Mouse (Mus musculus) kidney, embryonic 14.5 days (tissue): ENCODE data around the gene Lrpprc. TPM values are rescaled to one million over a fixed set of nuclear protein-coding genes. Genes with fewer than 3 reads are reported as not detected.

Experiments
- ATAC-seq: fragments of 200-750 bp; cut with Nextera tagmentation; 2 replicates; pipeline ENCODE4 v1.8.0; 2017; ENCODE audit warnings: moderate number of reproducible peaks, mild to moderate bottlenecking, moderate TSS enrichment, moderate library complexity; ENCODE audit not compliant: low FRiP score, low TSS enrichment
- H3K27ac ChIP-seq: fragments of 300-500 bp; sonication (generic); 2 replicates; pipeline ENCODE4 v1.5.1; 2014; ENCODE audit warnings: low read depth, mild to moderate bottlenecking, low read length, moderate library complexity, mixed read lengths
- H3K27me3 ChIP-seq: fragments of 300-500 bp; sonication (generic); 2 replicates; pipeline ENCODE4 v1.6.1; 2014; ENCODE audit warnings: mild to moderate bottlenecking, low read length; ENCODE audit not compliant: control insufficient read depth, insufficient read depth
- H3K36me3 ChIP-seq: fragments of 300-500 bp; sonication (generic); 2 replicates; pipeline ENCODE4 v1.6.1; 2014; ENCODE audit warnings: low read length, mixed read lengths; ENCODE audit not compliant: control insufficient read depth, insufficient read depth
- H3K4me1 ChIP-seq: fragments of 300-500 bp; sonication (generic); 2 replicates; pipeline ENCODE4 v1.6.1; 2014; ENCODE audit warnings: low read length, mixed read lengths; ENCODE audit not compliant: control insufficient read depth, insufficient read depth
- H3K4me2 ChIP-seq: fragments of 300-500 bp; sonication (generic); replicated peaks from 2 replicates; pipeline ENCODE4 v1.6.1; 2014; ENCODE audit warnings: low read depth, mild to moderate bottlenecking, low read length
- H3K4me3 ChIP-seq: fragments of 300-500 bp; sonication (generic); 2 replicates; pipeline ENCODE4 v1.5.1; 2014; ENCODE audit warnings: mild to moderate bottlenecking, low read length
- H3K9ac ChIP-seq: fragments of 300-500 bp; sonication (generic); 2 replicates; pipeline ENCODE4 v1.6.1; 2014; ENCODE audit warnings: low read depth, mild to moderate bottlenecking, low read length, moderate library complexity
- H3K9me3 ChIP-seq: fragments of 300-500 bp; sonication (generic); 2 replicates; pipeline ENCODE4 v1.6.1; 2016; ENCODE audit warnings: low read length; ENCODE audit not compliant: control insufficient read depth
- WGBS: fragments of 180-500 bp; shearing (Covaris S2); extraction: QIAGEN DNeasy Blood & Tissue Kit; methylation state at CpG from one replicate; pipeline ENCODE4 v1.1.7; 2014; 5-methylcytosine and 5-hydroxymethylcytosine counted together
- polyA plus RNA-seq: library from polyadenylated mRNA; unstranded; fragments of >200 nt; fragmentation: Nextera tagmentation; extraction: Ambion mirVana; gene quantifications from 2 replicates; pipeline ENCODE4 v1.2.1, GENCODE M21; 2014

Lrpprc gene
- polyA plus RNA-seq, 1 experiment from 2014 or later: 64.7 TPM

DNA sequence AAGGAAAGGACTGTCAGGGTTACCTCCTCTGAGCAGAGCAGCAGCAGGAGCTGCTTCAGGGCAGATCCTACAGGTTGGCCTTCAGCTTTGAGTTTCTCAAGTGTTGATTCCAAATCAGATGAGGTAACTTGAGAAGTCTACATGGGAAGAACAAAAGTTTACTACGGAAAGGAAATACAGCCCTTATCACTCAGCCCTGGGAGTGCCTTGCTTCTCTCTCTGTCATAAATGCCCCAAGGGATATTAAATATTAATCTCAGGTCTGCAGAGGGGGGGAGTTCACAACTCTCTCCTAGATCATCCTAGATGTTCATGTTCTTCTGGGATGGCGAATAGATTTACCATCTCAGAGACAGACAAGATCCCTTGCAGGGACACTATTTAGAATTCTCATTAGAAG is 38.3 kb downstream of the Lrpprc start:
- 70% methylated on average over 2 of the region's 2 CpGs for WGBS

DNA sequence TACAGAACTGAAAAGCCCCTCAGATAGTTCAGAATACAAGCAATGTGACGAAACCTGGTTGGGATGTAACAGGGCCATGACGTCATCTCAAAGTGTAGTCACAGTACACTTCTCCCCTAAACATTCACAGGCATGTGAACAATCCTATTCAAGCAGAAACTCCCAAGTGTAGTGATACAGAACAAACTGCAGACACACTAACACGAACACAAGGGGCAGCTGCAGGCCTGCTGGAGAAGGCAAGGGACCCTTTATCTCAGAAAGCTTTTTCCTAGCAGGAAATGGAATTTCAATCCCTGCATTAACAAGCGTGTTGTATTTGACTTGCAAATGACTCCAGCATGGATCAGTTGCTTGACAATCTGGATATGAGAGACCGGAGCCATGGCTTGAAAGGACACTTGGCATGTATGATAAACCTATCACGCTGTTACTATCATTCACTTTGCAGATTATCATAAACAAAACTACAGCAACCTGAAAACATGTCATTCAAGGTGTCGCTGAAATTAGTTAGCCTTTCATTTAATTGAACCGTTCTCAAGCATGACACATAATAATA is 38.9 kb downstream of the Lrpprc start:
- no peak overlapping the region for H3K9ac ChIP-seq
- H3K4me3 ChIP-seq: no peak overlapping the region
- H3K27me3 ChIP-seq: no peaks in the 10 kb centered on the region
- peaks cover 21% of the 10 kb centered on the region; the same call in 1 of the 2 replicates for H3K36me3 ChIP-seq
- ATAC-seq: no peak
- no peaks in the 10 kb centered on the region for H3K9me3 ChIP-seq
- no peak overlapping the region for H3K27ac ChIP-seq
- H3K4me1 ChIP-seq: peaks cover 8% of the 10 kb centered on the region; the same call in 1 of the 2 replicates
- H3K4me2 ChIP-seq: no peak overlapping the region
- WGBS: 72% methylated on average over 8 of the region's 8 CpGs

More for the DNA sequence above, 38.3 kb downstream of the Lrpprc start:
- ATAC-seq: no peak
- peaks cover 21% of the 10 kb centered on the region; the same call in 1 of the 2 replicates for H3K36me3 ChIP-seq
- H3K4me3 ChIP-seq: no peak overlapping the region
- no peak overlapping the region for H3K27ac ChIP-seq
- peaks cover 8% of the 10 kb centered on the region; the same call in 1 of the 2 replicates for H3K4me1 ChIP-seq
- no peak overlapping the region for H3K9ac ChIP-seq
- H3K9me3 ChIP-seq: no peaks in the 10 kb centered on the region
- H3K27me3 ChIP-seq: no peaks in the 10 kb centered on the region
- no peak overlapping the region for H3K4me2 ChIP-seq

DNA sequence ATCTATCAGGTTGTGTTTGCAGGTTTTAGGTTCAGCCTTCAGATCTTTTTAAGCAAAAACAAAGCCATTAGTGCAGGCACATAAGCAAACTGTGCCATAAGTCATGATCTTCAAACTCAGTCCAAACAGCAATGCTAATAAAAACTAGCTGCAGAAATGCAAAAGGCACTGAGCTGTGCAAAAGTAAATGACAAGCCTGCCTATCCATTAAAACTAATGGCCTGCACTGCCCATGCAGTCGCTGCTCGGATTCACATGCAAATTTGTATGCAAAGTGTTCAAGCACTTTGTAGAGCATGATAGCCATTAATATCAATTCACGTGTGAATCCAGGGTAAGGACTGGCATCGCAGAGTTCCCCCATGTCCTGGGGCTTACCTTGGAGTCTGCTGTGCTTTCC is 40.5 kb downstream of the Lrpprc start:
- Histone ChIP-seq H3K9ac (no peak overlapping the region), H3K9me3 (no peaks in the 10 kb centered on the region), H3K4me3 (no peak overlapping the region), H3K27ac (no peak overlapping the region), H3K4me1 (peaks cover 8% of the 10 kb centered on the region; the same call in 1 of the 2 replicates), H3K4me2 (no peak overlapping the region), H3K36me3 (peaks cover 21% of the 10 kb centered on the region; the same call in 1 of the 2 replicates), H3K27me3 (no peaks in the 10 kb centered on the region)
- no peak for ATAC-seq
- WGBS: 39% methylated on average over 4 of the region's 4 CpGs

- Histone ChIP-seq H3K27ac (no peak overlapping the region), H3K9ac (no peak overlapping the region), H3K4me1 (peaks cover 8% of the 10 kb centered on the region; the same call in 1 of the 2 replicates), H3K27me3 (no peaks in the 10 kb centered on the region), H3K4me2 (no peak overlapping the region), H3K9me3 (no peaks in the 10 kb centered on the region), H3K4me3 (no peak overlapping the region), H3K36me3 (peaks cover 21% of the 10 kb centered on the region; the same call in 1 of the 2 replicates)
- ATAC-seq: no peak
- 53% methylated on average over 8 of the region's 8 CpGs for WGBS
These were observed 41.3 kb downstream of the Lrpprc start for GRCm38 (mm10) chr17:84749297-84749696.

DNA sequence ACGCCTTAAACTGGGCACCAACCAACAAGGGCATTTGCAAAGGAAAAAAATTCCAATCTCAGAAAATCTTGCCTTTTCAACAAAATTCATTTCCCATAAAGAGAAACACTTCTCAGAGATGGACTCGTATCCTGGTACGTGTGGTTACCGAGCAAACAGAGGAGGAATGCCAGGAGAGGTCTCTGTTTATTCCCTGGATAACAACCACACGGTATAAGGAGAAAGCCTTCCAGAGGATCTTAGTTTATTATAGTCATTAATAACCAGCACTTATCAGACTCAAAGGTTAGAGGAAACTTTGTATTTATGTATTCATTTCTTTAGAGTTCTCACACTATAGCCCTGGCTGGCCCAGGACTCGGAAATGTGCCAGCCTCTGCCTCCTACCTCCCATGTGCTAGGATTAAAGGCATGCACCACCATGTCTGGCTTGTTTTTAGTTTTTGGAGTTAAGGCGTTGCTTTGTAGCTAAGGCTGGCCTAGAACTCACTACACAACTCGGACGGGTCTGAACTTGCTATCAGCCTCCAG is 42.4 kb downstream of the Lrpprc start:
- no peak overlapping the region for H3K27ac ChIP-seq
- WGBS: 89% methylated on average over 9 of the region's 9 CpGs
- H3K4me2 ChIP-seq: no peak overlapping the region
- ATAC-seq: no peak
- peaks cover 8% of the 10 kb centered on the region; the same call in 1 of the 2 replicates for H3K4me1 ChIP-seq
- H3K9me3 ChIP-seq: no peaks in the 10 kb centered on the region
- no peaks in the 10 kb centered on the region for H3K27me3 ChIP-seq
- H3K36me3 ChIP-seq: peaks cover 19% of the 10 kb centered on the region; the same call in 1 of the 2 replicates
- H3K4me3 ChIP-seq: no peak overlapping the region
- H3K9ac ChIP-seq: no peak overlapping the region

- Histone ChIP-seq H3K9ac (no peak overlapping the region), H3K4me3 (no peak overlapping the region), H3K4me1 (peaks cover 8% of the 10 kb centered on the region; the same call in 1 of the 2 replicates), H3K4me2 (no peak overlapping the region), H3K27ac (no peak overlapping the region), H3K36me3 (peaks cover 15% of the 10 kb centered on the region; the same call in 1 of the 2 replicates), H3K9me3 (no peaks in the 10 kb centered on the region), H3K27me3 (no peaks in the 10 kb centered on the region)
- ATAC-seq: no peak
- WGBS: 75% methylated on average over 6 of the region's 6 CpGs
These were observed 43.4 kb downstream of the Lrpprc start for GRCm38 (mm10) chr17:84747212-84747611.

DNA sequence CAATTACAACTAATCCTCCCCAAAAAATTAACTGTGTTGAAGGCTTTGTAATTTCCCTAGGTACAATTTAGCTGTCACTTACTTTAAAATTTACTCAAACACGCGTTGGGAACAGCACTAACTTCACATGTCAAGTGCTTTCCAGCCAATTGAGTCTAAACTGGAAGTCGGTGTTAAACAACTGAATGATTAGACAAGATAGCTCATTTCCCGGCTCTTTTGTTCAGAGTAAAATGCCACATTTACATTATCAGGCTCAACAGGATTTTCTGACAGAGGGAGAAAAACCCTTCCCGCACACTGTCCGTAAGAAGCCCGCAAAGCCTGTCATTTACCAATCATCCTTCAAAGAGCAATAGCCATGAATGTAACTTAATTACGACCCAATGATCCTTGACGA is 45.6 kb downstream of the Lrpprc start:
- Histone ChIP-seq H3K4me2 (no peak overlapping the region), H3K27me3 (no peaks in the 10 kb centered on the region), H3K4me3 (no peak overlapping the region), H3K4me1 (peaks cover 4% of the 10 kb centered on the region; the same call in 1 of the 2 replicates), H3K27ac (no peak overlapping the region), H3K9ac (no peak overlapping the region), H3K9me3 (no peaks in the 10 kb centered on the region), H3K36me3 (peaks cover 8% of the 10 kb centered on the region; the same call in 1 of the 2 replicates)
- 65% methylated on average over 9 of the region's 9 CpGs for WGBS
- no peak for ATAC-seq

DNA sequence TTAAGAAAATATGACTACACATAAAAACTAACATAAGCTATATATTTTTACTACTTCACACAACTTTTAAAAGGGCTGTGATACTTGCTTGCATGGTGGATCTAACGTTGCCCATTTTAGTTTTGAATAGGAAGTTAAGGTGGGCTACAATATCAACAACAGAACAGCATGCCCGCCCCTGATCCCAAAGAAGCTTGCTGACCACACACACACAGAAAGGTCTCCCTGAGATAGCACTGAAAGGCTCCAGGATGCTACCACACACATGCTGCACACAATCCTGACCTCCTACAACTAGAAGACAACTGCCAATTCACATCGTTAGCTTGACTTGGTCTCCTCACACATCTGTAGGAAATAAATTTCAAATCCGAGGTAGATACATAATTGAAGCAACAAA is 46.3 kb downstream of the Lrpprc start:
- Histone ChIP-seq H3K36me3 (peaks cover 8% of the 10 kb centered on the region; the same call in 1 of the 2 replicates), H3K9ac (no peak overlapping the region), H3K27me3 (no peaks in the 10 kb centered on the region), H3K4me3 (no peak overlapping the region), H3K27ac (no peak overlapping the region), H3K9me3 (no peaks in the 10 kb centered on the region), H3K4me1 (peaks cover 2% of the 10 kb centered on the region; the same call in 1 of the 2 replicates), H3K4me2 (no peak overlapping the region)
- 79% methylated on average over 4 of the region's 4 CpGs for WGBS
- ATAC-seq: no peak

GRCm38 (mm10) chr17:84738073-84738797 is 52.4 kb downstream of the Lrpprc start:
- Histone ChIP-seq H3K27ac (no peak overlapping the region), H3K27me3 (no peaks in the 10 kb centered on the region), H3K9ac (no peak overlapping the region), H3K4me3 (no peak overlapping the region), H3K4me2 (no peak overlapping the region), H3K36me3 (peaks cover 17% of the 10 kb centered on the region; the same call in 1 of the 2 replicates), H3K9me3 (no peaks in the 10 kb centered on the region), H3K4me1 (no peaks in the 10 kb centered on the region)
- ATAC-seq: no peak
- WGBS: 82% methylated on average over 9 of the region's 9 CpGs
